Mouse (Mus musculus): ENCODE results near the gene Ivd. TPM values are rescaled to one million over a fixed set of nuclear protein-coding genes. Genes with fewer than 3 reads are reported as not detected.

The Ivd gene
- 17.3 TPM for polyA plus RNA-seq (2014; fragmentation: Illumina TruSeq; extraction: RNeasy Lipid Tissue Mini Kit (QIAGEN cat#74804); ENCODE audit: low read depth, low replicate concordance)

GRCm38 (mm10) chr2:118861454-118862339, at the start of gene Ivd:
Ivd (plus strand) TSS chr2:118861954.

GRCm38 (mm10) chr2:118813981-118814836, 47.5 kb upstream of the Ivd start, which contains the start of gene Knstrn:
Knstrn (plus strand) TSS chr2:118814003.

GRCm38 (mm10) chr2:118899981-118900825, 38.4 kb downstream of the Ivd start, which contains the start of gene Bahd1:
Bahd1 (plus strand) TSS chr2:118900377.

GRCm38 (mm10) chr2:118926361-118926997, 64.7 kb downstream of the Ivd start, which contains the start of gene Chst14:
Chst14 (plus strand) TSS chr2:118926496.

Other genes starting within 250 kb of the Ivd start
- gene Pak6, start 198.7 kb upstream of the Ivd start, polyA plus RNA-seq (2014; fragmentation: Illumina TruSeq; extraction: RNeasy Lipid Tissue Mini Kit (QIAGEN cat#74804); ENCODE audit: low read depth, low replicate concordance) = 0.71 TPM
- 0.57 TPM for gene Ankrd63, start 158.0 kb upstream of the Ivd start, polyA plus RNA-seq (2014; fragmentation: Illumina TruSeq; extraction: RNeasy Lipid Tissue Mini Kit (QIAGEN cat#74804); ENCODE audit: low read depth, low replicate concordance)
- gene Plcb2, start 133.5 kb upstream of the Ivd start, polyA plus RNA-seq (2014; fragmentation: Illumina TruSeq; extraction: RNeasy Lipid Tissue Mini Kit (QIAGEN cat#74804); ENCODE audit: low read depth, low replicate concordance) = 3.0 TPM
- gene Inafm2, start 116.2 kb upstream of the Ivd start, polyA plus RNA-seq (2014; fragmentation: Illumina TruSeq; extraction: RNeasy Lipid Tissue Mini Kit (QIAGEN cat#74804); ENCODE audit: low read depth, low replicate concordance) = 27.8 TPM
- gene Ccdc9b, start 99.3 kb upstream of the Ivd start, polyA plus RNA-seq (2014; fragmentation: Illumina TruSeq; extraction: RNeasy Lipid Tissue Mini Kit (QIAGEN cat#74804); ENCODE audit: low read depth, low replicate concordance) = 0.39 TPM
- not detected for gene Phgr1, start 89.2 kb upstream of the Ivd start, polyA plus RNA-seq (2014; fragmentation: Illumina TruSeq; extraction: RNeasy Lipid Tissue Mini Kit (QIAGEN cat#74804); ENCODE audit: low read depth, low replicate concordance)
- 0.13 TPM for gene Disp2, start 82.2 kb upstream of the Ivd start, polyA plus RNA-seq (2014; fragmentation: Illumina TruSeq; extraction: RNeasy Lipid Tissue Mini Kit (QIAGEN cat#74804); ENCODE audit: low read depth, low replicate concordance)
- 186 TPM for gene Knstrn, start 48.0 kb upstream of the Ivd start, polyA plus RNA-seq (2014; fragmentation: Illumina TruSeq; extraction: RNeasy Lipid Tissue Mini Kit (QIAGEN cat#74804); ENCODE audit: low read depth, low replicate concordance)
- 3.1 TPM for gene Bahd1, start 38.4 kb downstream of the Ivd start, polyA plus RNA-seq (2014; fragmentation: Illumina TruSeq; extraction: RNeasy Lipid Tissue Mini Kit (QIAGEN cat#74804); ENCODE audit: low read depth, low replicate concordance)
- 0.49 TPM for gene Chst14, start 64.5 kb downstream of the Ivd start, polyA plus RNA-seq (2014; fragmentation: Illumina TruSeq; extraction: RNeasy Lipid Tissue Mini Kit (QIAGEN cat#74804); ENCODE audit: low read depth, low replicate concordance)
- gene Ccdc32, start 167.4 kb downstream of the Ivd start, polyA plus RNA-seq (2014; fragmentation: Illumina TruSeq; extraction: RNeasy Lipid Tissue Mini Kit (QIAGEN cat#74804); ENCODE audit: low read depth, low replicate concordance) = 3.9 TPM
- 1.6 TPM for gene Rpusd2, start 172.8 kb downstream of the Ivd start, polyA plus RNA-seq (2014; fragmentation: Illumina TruSeq; extraction: RNeasy Lipid Tissue Mini Kit (QIAGEN cat#74804); ENCODE audit: low read depth, low replicate concordance)
- 43.1 TPM for gene Knl1, start 185.2 kb downstream of the Ivd start, polyA plus RNA-seq (2014; fragmentation: Illumina TruSeq; extraction: RNeasy Lipid Tissue Mini Kit (QIAGEN cat#74804); ENCODE audit: low read depth, low replicate concordance)

Data from testis, adult 10 weeks (tissue).